Mouse (Mus musculus): ENCODE data around the gene Ints2. TPM values are rescaled to one million over a fixed set of nuclear protein-coding genes. Genes with fewer than 3 reads are reported as not detected.
"Not testable (repeated sequence)": the region's sequence is repeated elsewhere in the genome, so short reads cannot be mapped to it uniquely, and the experiment has no call there.

Ints2 gene
- total RNA-seq, 2 experiments from 2014 or later: 23.4 to 26.3 TPM

DNA sequence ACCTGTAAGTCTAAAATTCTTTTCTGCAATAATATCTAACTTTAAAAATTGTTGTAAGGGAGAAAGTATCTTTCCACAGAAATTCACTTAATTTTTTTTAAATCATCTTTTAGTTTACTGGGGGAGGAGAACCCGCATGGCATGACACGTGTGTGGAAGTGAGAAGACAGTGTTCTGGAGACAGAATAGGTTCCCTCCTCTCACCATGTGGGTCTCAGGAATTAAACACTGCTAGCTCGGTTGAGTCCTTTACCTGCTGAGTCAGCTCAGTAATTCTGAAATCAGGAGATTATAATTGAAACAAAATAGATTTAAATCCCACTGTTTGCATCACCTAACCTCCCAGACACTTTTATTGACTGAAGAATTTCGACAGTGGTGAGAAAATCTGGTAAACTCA lies 57.6 kb downstream of the Ints2 start:
- intact Hi-C loops (cut with DNase I): no loop called here
- no peak for DNase-seq (ENCODE audit: low spot score in 2 of 2)

DNA sequence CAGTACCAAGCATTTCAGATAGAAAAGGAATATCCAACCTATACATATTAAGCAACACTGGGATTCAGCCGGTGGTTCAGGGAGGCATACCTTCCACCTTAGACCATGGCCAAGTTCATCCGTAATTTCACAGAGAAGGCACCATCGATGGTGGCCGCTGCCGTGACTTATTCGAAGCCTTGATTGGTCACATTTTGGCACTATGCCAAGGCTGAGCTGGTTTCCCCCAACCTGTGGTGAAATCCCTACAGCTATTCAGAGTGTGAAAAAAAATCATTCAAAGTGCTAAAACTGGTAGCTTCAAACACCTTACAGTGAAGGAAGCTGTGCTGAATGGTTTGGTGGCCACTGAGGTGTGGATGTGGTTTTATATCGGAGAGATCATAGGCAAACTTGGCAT lies 72.2 kb downstream of the Ints2 start:
- intact Hi-C loops (cut with DNase I); DNase-seq (ENCODE audit: low spot score in 2 of 2): not testable (repeated sequence)

DNA sequence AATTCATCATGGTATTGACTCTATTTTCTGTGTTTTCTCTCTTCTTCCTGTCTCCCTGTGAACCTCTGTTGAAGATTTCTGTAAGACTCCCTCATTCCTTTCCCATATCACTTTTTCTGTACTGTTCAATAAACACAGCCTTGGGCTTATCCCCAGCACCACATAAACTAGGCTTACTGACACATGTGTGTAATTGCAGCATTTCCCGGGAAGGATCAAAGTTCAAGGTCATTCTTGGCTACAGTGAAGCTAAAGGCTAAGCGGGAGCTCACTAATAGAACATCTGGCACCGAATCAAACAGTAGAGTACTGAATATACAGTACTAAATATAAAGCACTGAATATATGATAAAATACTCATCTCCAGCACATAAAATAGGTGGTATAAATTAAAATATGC lies 81.5 kb downstream of the Ints2 start:
- intact Hi-C loops (cut with DNase I): no loop called here

DNA sequence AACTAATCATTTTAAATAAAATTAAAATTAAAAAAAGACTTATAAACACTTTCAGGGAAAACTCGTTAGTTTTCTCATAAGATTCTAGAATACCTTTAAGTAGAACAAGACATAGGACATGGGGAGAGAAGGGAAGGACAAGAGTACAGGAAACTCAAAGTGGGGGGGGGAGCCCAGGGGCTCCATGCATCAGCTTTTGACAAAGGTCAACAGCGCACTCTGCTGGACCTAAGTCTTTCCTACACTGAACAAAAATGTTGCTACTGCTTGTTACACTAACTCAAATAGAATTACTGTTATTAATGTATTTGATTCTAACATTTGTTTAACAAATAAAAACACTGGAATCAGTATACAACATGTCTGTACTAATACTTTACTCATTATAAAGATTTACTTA lies 83.2 kb downstream of the Ints2 start:
- intact Hi-C loops (cut with DNase I): loop anchor here (5.0 kb wide), 1 partner anchor 332 kb away; no protein-coding TSS in a partner anchor
- peak; percentile 41 to 68 for DNase-seq (ENCODE audit: low spot score in 2 of 2)

More for the DNA sequence above, 81.5 kb downstream of the Ints2 start:
- no peak for DNase-seq (ENCODE audit: low spot score in 2 of 2)

DNA sequence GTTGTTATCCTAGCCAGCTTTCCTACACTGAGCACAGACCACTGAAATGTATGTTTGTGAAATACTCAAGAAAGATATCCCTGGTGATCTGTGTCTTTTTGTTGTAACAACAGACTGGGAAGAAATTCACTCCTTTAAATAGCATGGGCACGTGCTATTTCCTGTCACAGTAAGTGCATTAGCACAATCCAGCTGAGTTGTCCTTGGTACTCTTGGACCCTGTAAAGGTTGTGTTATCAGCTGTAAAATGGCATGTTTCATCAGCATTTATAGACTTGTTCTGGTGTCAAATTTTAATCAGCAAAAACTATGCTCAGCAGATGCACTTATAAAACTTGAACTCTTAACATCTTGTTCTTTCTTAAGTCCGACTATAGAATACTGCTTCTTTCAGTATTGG lies 86.6 kb downstream of the Ints2 start:
- intact Hi-C loops (cut with DNase I): loop anchor here (5.0 kb wide), 1 partner anchor 328 kb away; no protein-coding TSS in a partner anchor
- DNase-seq (ENCODE audit: low spot score in 2 of 2): no peak

Other genes with a start within 250 kb of the Ints2 start
- 1 to 10 TPM in 1 of 2 experiments, under 1 TPM in 1; 0.40 to 1.6 TPM for gene Brip1, start 56.4 kb downstream of the Ints2 start, total RNA-seq (2021)
- 10 to 100 TPM; 60.3 to 68.0 TPM for gene Med13, start 100.0 kb upstream of the Ints2 start, total RNA-seq (2021)
- 10 to 100 TPM; 24.4 to 25.3 TPM for gene Rnft1, start 227.1 kb upstream of the Ints2 start, total RNA-seq (2021)

All from left cerebral cortex, postnatal 14 days (tissue).